27 mouse cellular contexts compared by ENCODE assay signal in genomic region chr11:101828718-101829117, GRCm38 (mm10). TPM values are rescaled to one million over a fixed set of nuclear protein-coding genes. Genes with fewer than 3 reads are reported as not detected.
"Had no signal": no experiment of that assay in that cellular context is flagged by ENCODE, and none has a peak within 500 bp of the region (broad histone marks: within the 10 kb centered on the region; RNA-seq: fewer than 3 reads in every experiment).

No protein-coding gene starts in this region.

- ATAC-seq: hindbrain, postnatal 0 days; intestine, embryonic 16.5 days; liver, embryonic 12.5 days had no signal

- H3K4me3 ChIP-seq: heart, adult 2 months; heart, embryonic 10.5 days; heart, embryonic 12.5 days; hindbrain, embryonic 13.5 days; hindbrain, embryonic 15.5 days; kidney, embryonic 15.5 days; limb, embryonic 12.5 days; limb, embryonic 15.5 days; liver, embryonic 12.5 days had no signal

- H3K36me3 ChIP-seq: heart, embryonic 10.5 days; heart, embryonic 12.5 days; hindbrain, embryonic 13.5 days; hindbrain, embryonic 15.5 days; kidney, embryonic 15.5 days; limb, embryonic 12.5 days; limb, embryonic 15.5 days; liver, embryonic 12.5 days had no signal

- H3K9ac ChIP-seq: heart, embryonic 12.5 days; hindbrain, embryonic 13.5 days; hindbrain, embryonic 15.5 days; kidney, embryonic 15.5 days; limb, embryonic 12.5 days; limb, embryonic 15.5 days; liver, embryonic 12.5 days; liver, embryonic 14.5 days had no signal

- H3K27ac ChIP-seq: heart, adult 2 months; hindbrain, embryonic 13.5 days; hindbrain, embryonic 15.5 days; hindbrain, postnatal 0 days; kidney, postnatal 0 days; liver, embryonic 12.5 days; liver, embryonic 14.5 days had no signal

- DNase-seq: gastrocnemius, postnatal 14 days; gastrocnemius, postnatal 36 days; heart, adult 11 months; heart, adult 2 months; heart, postnatal 10 days; heart, postnatal 36 days; kidney, adult 11 months; kidney, adult 2 months; kidney, adult 9 months; kidney, postnatal 14 days; kidney, postnatal 36 days; layer of hippocampus, adult 9-11 months; layer of hippocampus, postnatal 36 days; left cerebral cortex, postnatal 4 days had no signal

- H3K4me2 ChIP-seq: heart, embryonic 12.5 days; hindbrain, embryonic 13.5 days; hindbrain, embryonic 15.5 days; kidney, embryonic 15.5 days; limb, embryonic 12.5 days; limb, embryonic 15.5 days; liver, embryonic 12.5 days had no signal

- H3K27me3 ChIP-seq: heart, embryonic 12.5 days; hindbrain, embryonic 15.5 days; kidney, embryonic 15.5 days; limb, embryonic 12.5 days; limb, embryonic 15.5 days had no signal

- H3K9me3 ChIP-seq: heart, embryonic 10.5 days; heart, embryonic 12.5 days; hindbrain, embryonic 13.5 days; hindbrain, embryonic 15.5 days; kidney, embryonic 15.5 days; limb, embryonic 12.5 days; limb, embryonic 15.5 days; liver, embryonic 12.5 days had no signal

- H3K4me1 ChIP-seq: liver, embryonic 12.5 days had no signal

RNA-seq across cellular contexts. Expression of gene Etv4, which starts 43.5 kb away (rescaled TPM):
- total RNA-seq: heart, adult 2 months; hematopoietic stem cell, adult 5-6 weeks had no signal
